Mouse (Mus musculus): ENCODE measurements around the gene Wnt5a. TPM values are rescaled to one million over a fixed set of nuclear protein-coding genes. Genes with fewer than 3 reads are reported as not detected.

Gene Wnt5a
- polyA plus RNA-seq, 1 experiment from 2014 or later, result 17.6 TPM

- WGBS, result 82% methylated on average over 6 of the region's 6 CpGs
- no peaks in the 10 kb centered on the region for H3K27me3 ChIP-seq (replicated peaks; ENCODE audit: control insufficient read depth, insufficient read depth, low read length)
- H3K4me2 ChIP-seq (ENCODE audit: low read depth, low read length), result no peak overlapping the region
- H3K27ac ChIP-seq (ENCODE audit: low read length), result no peak overlapping the region
- no peaks in the 10 kb centered on the region for H3K36me3 ChIP-seq (ENCODE audit: control insufficient read depth, insufficient read depth, low read length)
- no peaks in the 10 kb centered on the region for H3K9me3 ChIP-seq (ENCODE audit: control insufficient read depth, low read length)
- H3K9ac ChIP-seq (ENCODE audit: low read depth, low read length), result no peak overlapping the region
- H3K4me1 ChIP-seq (ENCODE audit: control insufficient read depth, insufficient read depth, low read length), result peaks cover 5% of the 10 kb centered on the region
- H3K4me3 ChIP-seq (ENCODE audit: low read length), result no peak overlapping the region
- no peak for ATAC-seq
These were observed 35.0 kb downstream of the Wnt5a start for GRCm38 (mm10) chr14:28539577-28539976.

- peak; percentile 100 for ATAC-seq
- peaks cover 5% of the 10 kb centered on the region for H3K4me1 ChIP-seq (ENCODE audit: control insufficient read depth, insufficient read depth, low read length)
- no peaks in the 10 kb centered on the region for H3K9me3 ChIP-seq (ENCODE audit: control insufficient read depth, low read length)
- no peaks in the 10 kb centered on the region for H3K36me3 ChIP-seq (ENCODE audit: control insufficient read depth, insufficient read depth, low read length)
- peak overlapping the region; percentile 31; the same call in 1 of the 2 replicates for H3K9ac ChIP-seq (ENCODE audit: low read depth, low read length)
- H3K4me3 ChIP-seq (ENCODE audit: low read length), result no peak overlapping the region
- H3K27me3 ChIP-seq (replicated peaks; ENCODE audit: control insufficient read depth, insufficient read depth, low read length), result no peaks in the 10 kb centered on the region
- no peak overlapping the region for H3K4me2 ChIP-seq (ENCODE audit: low read depth, low read length)
- 41% methylated on average over 4 of the region's 4 CpGs for WGBS
- peak overlapping the region; percentile 90 for H3K27ac ChIP-seq (ENCODE audit: low read length)
These were observed 37.7 kb downstream of the Wnt5a start for GRCm38 (mm10) chr14:28542117-28542741.

- WGBS, result 73% methylated on average over 6 of the region's 6 CpGs
- Histone ChIP-seq H3K4me3 (ENCODE audit: low read length) (no peak overlapping the region), H3K27me3 (replicated peaks; ENCODE audit: control insufficient read depth, insufficient read depth, low read length) (no peaks in the 10 kb centered on the region), H3K9ac (ENCODE audit: low read depth, low read length) (no peak overlapping the region), H3K27ac (ENCODE audit: low read length) (no peak overlapping the region), H3K36me3 (ENCODE audit: control insufficient read depth, insufficient read depth, low read length) (no peaks in the 10 kb centered on the region), H3K4me1 (ENCODE audit: control insufficient read depth, insufficient read depth, low read length) (no peaks in the 10 kb centered on the region), H3K4me2 (ENCODE audit: low read depth, low read length) (no peak overlapping the region), H3K9me3 (ENCODE audit: control insufficient read depth, low read length) (no peaks in the 10 kb centered on the region)
- ATAC-seq, result no peak
These were observed 57.3 kb downstream of the Wnt5a start for GRCm38 (mm10) chr14:28561861-28562260.
